Mouse (Mus musculus) midbrain, embryonic 11.5 days (tissue): ENCODE data around the gene Pabpn1l. TPM values are rescaled to one million over a fixed set of nuclear protein-coding genes. Genes with fewer than 3 reads are reported as not detected.

Experiments used
- ATAC-seq: fragments of 200-750 bp; cut with Nextera tagmentation; 2 replicates; pipeline ENCODE4 v1.8.0; 2017; ENCODE audit warnings: moderate TSS enrichment, moderate library complexity; ENCODE audit not compliant: low FRiP score
- DNase-seq: peaks from one replicate; pipeline ENCODE4 v3.0.0; 2015; ENCODE audit warnings: low spot score; ENCODE audit errors: missing footprints
- H3K27ac ChIP-seq: fragments of 300-500 bp; sonication (generic); 2 replicates; pipeline ENCODE4 v1.5.1; 2014; ENCODE audit warnings: low read depth, low read length
- H3K27me3 ChIP-seq: fragments of 300-500 bp; sonication (generic); 2 replicates; pipeline ENCODE4 v1.6.1; 2014; ENCODE audit warnings: mild to moderate bottlenecking, low read length, moderate library complexity, mixed read lengths; ENCODE audit not compliant: control insufficient read depth, insufficient read depth
- H3K36me3 ChIP-seq: fragments of 300-500 bp; sonication (generic); 2 replicates; pipeline ENCODE4 v1.6.1; 2014; ENCODE audit warnings: mild to moderate bottlenecking, low read length, moderate library complexity, mixed read lengths; ENCODE audit not compliant: control insufficient read depth, insufficient read depth
- H3K4me1 ChIP-seq: fragments of 300-500 bp; sonication (generic); 2 replicates; pipeline ENCODE4 v1.6.1; 2014; ENCODE audit warnings: low read length; ENCODE audit not compliant: control insufficient read depth, insufficient read depth
- H3K4me2 ChIP-seq: fragments of 300-500 bp; sonication (generic); 2 replicates; pipeline ENCODE4 v1.6.1; 2014; ENCODE audit warnings: mild to moderate bottlenecking, moderate library complexity
- H3K4me3 ChIP-seq: fragments of 300-500 bp; sonication (generic); 2 replicates; pipeline ENCODE4 v1.5.1; 2014; ENCODE audit warnings: low read depth, low read length
- H3K9ac ChIP-seq: fragments of 300-500 bp; sonication (generic); 2 replicates; pipeline ENCODE4 v1.6.1; 2014; ENCODE audit warnings: low read length
- H3K9me3 ChIP-seq: fragments of 300-500 bp; sonication (generic); 2 replicates; pipeline ENCODE4 v1.6.1; 2016; ENCODE audit warnings: low read length; ENCODE audit not compliant: control insufficient read depth
- WGBS: fragments of 180-500 bp; shearing (Covaris S2); extraction: QIAGEN DNeasy Blood & Tissue Kit; methylation state at CpG from one replicate; pipeline ENCODE4 v1.1.7; 2014; 5-methylcytosine and 5-hydroxymethylcytosine counted together
- polyA plus RNA-seq: library from polyadenylated mRNA; unstranded; fragments of >200 nt; fragmentation: Nextera tagmentation; extraction: Ambion mirVana; gene quantifications from 2 replicates; pipeline ENCODE4 v1.2.1, GENCODE M21; 2014

Gene Pabpn1l
- polyA plus RNA-seq, 1 experiment from 2014 or later, result not detected

- Histone ChIP-seq H3K4me2 (no peak overlapping the region), H3K4me3 (no peak overlapping the region), H3K27me3 (no peaks in the 10 kb centered on the region; the same call in 1 of the 2 replicates), H3K9ac (no peak overlapping the region), H3K36me3 (no peaks in the 10 kb centered on the region), H3K4me1 (no peaks in the 10 kb centered on the region; the same call in 1 of the 2 replicates), H3K9me3 (no peaks in the 10 kb centered on the region), H3K27ac (no peak overlapping the region)
- no peak for DNase-seq
- WGBS, result 69% methylated on average over 2 of the region's 2 CpGs
- no peak for ATAC-seq
Observed at GRCm38 (mm10) chr8:122626896-122627295, 4.4 kb upstream of the Pabpn1l start.

GRCm38 (mm10) chr8:122625811-122626210, 3.3 kb upstream of the Pabpn1l start:
- Histone ChIP-seq H3K4me2 (no peak overlapping the region), H3K36me3 (no peaks in the 10 kb centered on the region), H3K27me3 (no peaks in the 10 kb centered on the region; the same call in 1 of the 2 replicates), H3K9me3 (no peaks in the 10 kb centered on the region), H3K27ac (no peak overlapping the region), H3K4me1 (no peaks in the 10 kb centered on the region; the same call in 1 of the 2 replicates), H3K9ac (no peak overlapping the region), H3K4me3 (no peak overlapping the region)
- no peak for ATAC-seq
- WGBS, result 84% methylated on average over 9 of the region's 9 CpGs
- DNase-seq, result no peak

GRCm38 (mm10) chr8:122624653-122625052, 2.1 kb upstream of the Pabpn1l start:
- no peak for DNase-seq
- no peak for ATAC-seq
- Histone ChIP-seq H3K9me3 (no peaks in the 10 kb centered on the region), H3K4me3 (no peak overlapping the region), H3K36me3 (no peaks in the 10 kb centered on the region), H3K4me1 (no peaks in the 10 kb centered on the region; the same call in 1 of the 2 replicates), H3K4me2 (no peak overlapping the region), H3K9ac (no peak overlapping the region), H3K27me3 (no peaks in the 10 kb centered on the region), H3K27ac (no peak overlapping the region)
- 74% methylated on average over 5 of the region's 5 CpGs for WGBS

- Histone ChIP-seq H3K4me1 (no peaks in the 10 kb centered on the region), H3K4me3 (no peak overlapping the region), H3K27ac (no peak overlapping the region), H3K4me2 (no peak overlapping the region), H3K36me3 (no peaks in the 10 kb centered on the region), H3K27me3 (no peaks in the 10 kb centered on the region), H3K9ac (no peak overlapping the region), H3K9me3 (no peaks in the 10 kb centered on the region)
- no peak for DNase-seq
- whole genome bisulfite sequencing, result 88% methylated on average over 16 of the region's 17 CpGs
- no peak for ATAC-seq
Observed at GRCm38 (mm10) chr8:122623844-122624642, 1.5 kb upstream of the Pabpn1l start.

- H3K4me1 ChIP-seq, result no peaks in the 10 kb centered on the region; the same call in 1 of the 2 replicates
- H3K4me2 ChIP-seq, result no peak overlapping the region
- no peak overlapping the region for H3K9ac ChIP-seq
- no peaks in the 10 kb centered on the region for H3K27me3 ChIP-seq
- H3K27ac ChIP-seq, result no peak overlapping the region
- H3K4me3 ChIP-seq, result no peak overlapping the region
- H3K9me3 ChIP-seq, result no peaks in the 10 kb centered on the region
- 38% methylated on average over 5 of the region's 5 CpGs for WGBS
- no peaks in the 10 kb centered on the region for H3K36me3 ChIP-seq
- ATAC-seq (no peak), DNase-seq (no peak)
Observed at GRCm38 (mm10) chr8:122620446-122620845, 2.1 kb downstream of the Pabpn1l start.

- Histone ChIP-seq H3K36me3 (no peaks in the 10 kb centered on the region), H3K9me3 (no peaks in the 10 kb centered on the region), H3K4me3 (no peak overlapping the region), H3K4me1 (no peaks in the 10 kb centered on the region; the same call in 1 of the 2 replicates), H3K9ac (no peak overlapping the region), H3K27ac (no peak overlapping the region), H3K27me3 (no peaks in the 10 kb centered on the region), H3K4me2 (no peak overlapping the region)
- WGBS, result 74% methylated on average over 6 of the region's 6 CpGs
- ATAC-seq (0 out of 2 replicates have a peak, but pooled peaks have one; percentile 8), DNase-seq (no peak)
Observed at GRCm38 (mm10) chr8:122618660-122619378, 3.7 kb downstream of the Pabpn1l start.

- H3K4me1 ChIP-seq, result no peaks in the 10 kb centered on the region; the same call in 1 of the 2 replicates
- no peak overlapping the region for H3K27ac ChIP-seq
- H3K36me3 ChIP-seq, result no peaks in the 10 kb centered on the region
- ATAC-seq, result peak; percentile 45
- 38% methylated on average over 5 of the region's 7 CpGs for WGBS
- DNase-seq, result peak; percentile 98
- H3K4me2 ChIP-seq, result no peak overlapping the region
- H3K9me3 ChIP-seq, result no peaks in the 10 kb centered on the region
- no peaks in the 10 kb centered on the region for H3K27me3 ChIP-seq
- no peak overlapping the region for H3K4me3 ChIP-seq
- no peak overlapping the region for H3K9ac ChIP-seq
Observed at GRCm38 (mm10) chr8:122617947-122618546, 4.5 kb downstream of the Pabpn1l start.

GRCm38 (mm10) chr8:122616181-122616905, 6.2 kb downstream of the Pabpn1l start:
- WGBS, result 77% methylated on average over 9 of the region's 9 CpGs
- H3K27ac ChIP-seq, result no peak overlapping the region
- DNase-seq, result no peak
- no peak for ATAC-seq
- H3K9ac ChIP-seq, result no peak overlapping the region
- no peak overlapping the region for H3K4me3 ChIP-seq
- no peaks in the 10 kb centered on the region for H3K9me3 ChIP-seq
- no peak overlapping the region for H3K4me2 ChIP-seq
- H3K27me3 ChIP-seq, result no peaks in the 10 kb centered on the region
- H3K36me3 ChIP-seq, result no peaks in the 10 kb centered on the region
- H3K4me1 ChIP-seq, result peaks cover 9% of the 10 kb centered on the region
